Mouse (Mus musculus): ENCODE data around the gene S100z. TPM values are rescaled to one million over a fixed set of nuclear protein-coding genes. Genes with fewer than 3 reads are reported as not detected.

Gene S100z
- polyA plus RNA-seq, 1 experiment from 2014 or later = not detected

DNA sequence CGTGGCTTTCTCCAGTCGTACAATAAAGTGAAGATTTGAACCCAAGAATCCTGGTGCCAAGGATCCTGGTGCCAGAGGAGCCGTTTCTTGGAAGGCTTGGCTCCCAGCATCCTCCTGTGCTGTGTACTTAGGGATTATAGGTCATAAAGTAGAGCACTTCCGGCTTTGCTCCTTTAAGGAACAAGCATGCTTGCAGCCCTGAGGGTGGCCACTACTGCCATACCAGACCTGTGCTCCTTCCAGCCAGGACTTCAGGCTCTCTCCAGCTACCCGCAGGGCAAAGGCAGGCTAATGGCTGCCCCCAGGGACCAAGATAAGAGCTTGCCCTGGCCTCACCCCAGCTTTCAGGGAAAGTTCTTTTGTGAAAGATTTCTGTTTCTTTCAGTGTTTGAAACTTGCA lies 14.8 kb upstream of the S100z start:
- Histone ChIP-seq H3K4me3 (no peak overlapping the region), H3K27ac (replicated peaks) (no peak overlapping the region), H3K9ac (replicated peaks) (no peak overlapping the region), H3K36me3 (no peaks in the 10 kb centered on the region), H3K4me2 (replicated peaks) (no peak overlapping the region), H3K9me3 (no peaks in the 10 kb centered on the region), H3K27me3 (no peaks in the 10 kb centered on the region), H3K4me1 (no peaks in the 10 kb centered on the region)
- 73% methylated on average over 5 of the region's 5 CpGs for WGBS
- no peak for ATAC-seq (replicated peaks)

GRCm38 (mm10) chr13:95491327-95491726 lies 12.8 kb upstream of the S100z start:
- WGBS = 78% methylated on average over 11 of the region's 11 CpGs
- Histone ChIP-seq H3K4me1 (no peaks in the 10 kb centered on the region), H3K4me2 (replicated peaks) (no peak overlapping the region), H3K4me3 (no peak overlapping the region), H3K36me3 (no peaks in the 10 kb centered on the region), H3K9me3 (no peaks in the 10 kb centered on the region), H3K9ac (replicated peaks) (no peak overlapping the region), H3K27me3 (no peaks in the 10 kb centered on the region), H3K27ac (replicated peaks) (no peak overlapping the region)
- ATAC-seq (replicated peaks) = no peak

- no peak overlapping the region for H3K4me2 ChIP-seq (replicated peaks)
- H3K27me3 ChIP-seq = no peaks in the 10 kb centered on the region
- H3K4me1 ChIP-seq = no peaks in the 10 kb centered on the region
- no peak overlapping the region for H3K9ac ChIP-seq (replicated peaks)
- H3K27ac ChIP-seq (replicated peaks) = no peak overlapping the region
- no peaks in the 10 kb centered on the region for H3K36me3 ChIP-seq
- WGBS = 25% methylated on average over 5 of the region's 5 CpGs
- no peak for ATAC-seq (replicated peaks)
- no peak overlapping the region for H3K4me3 ChIP-seq
- no peaks in the 10 kb centered on the region for H3K9me3 ChIP-seq
Measured at GRCm38 (mm10) chr13:95484664-95485063, 6.1 kb upstream of the S100z start.

- H3K4me3 ChIP-seq = no peak overlapping the region
- no peak overlapping the region for H3K9ac ChIP-seq (replicated peaks)
- peak; percentile 55; the same call in 1 of the 2 replicates for ATAC-seq (replicated peaks)
- no peak overlapping the region for H3K27ac ChIP-seq (replicated peaks)
- no peaks in the 10 kb centered on the region for H3K27me3 ChIP-seq
- 14% methylated on average over 4 of the region's 4 CpGs for WGBS
- no peak overlapping the region for H3K4me2 ChIP-seq (replicated peaks)
- H3K4me1 ChIP-seq = no peaks in the 10 kb centered on the region
- no peaks in the 10 kb centered on the region for H3K36me3 ChIP-seq
- no peaks in the 10 kb centered on the region for H3K9me3 ChIP-seq
Measured at GRCm38 (mm10) chr13:95481428-95481827, 2.9 kb upstream of the S100z start.

DNA sequence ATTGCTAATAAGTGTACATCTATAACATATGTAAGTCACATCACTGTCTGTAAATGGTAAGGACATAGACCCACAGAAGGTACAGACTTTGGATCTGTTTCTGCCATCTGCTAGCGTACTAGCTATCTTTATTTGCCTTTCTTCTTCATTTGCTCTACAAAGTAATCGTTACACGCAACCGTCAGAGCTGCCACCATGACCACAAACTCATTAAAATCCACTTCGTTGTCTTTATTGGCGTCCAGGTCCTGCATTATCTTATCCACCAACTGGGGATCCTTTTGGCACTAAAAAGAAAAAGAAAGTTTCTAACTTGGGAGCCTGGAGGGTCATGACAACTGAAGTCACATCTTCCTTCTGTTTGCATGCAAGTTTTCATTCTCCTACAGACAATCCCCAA lies 1.3 kb downstream of the S100z start:
- H3K36me3 ChIP-seq = no peaks in the 10 kb centered on the region
- no peak overlapping the region for H3K4me3 ChIP-seq
- 65% methylated on average over 6 of the region's 6 CpGs for WGBS
- no peak overlapping the region for H3K27ac ChIP-seq (replicated peaks)
- H3K4me1 ChIP-seq = no peaks in the 10 kb centered on the region
- H3K9ac ChIP-seq (replicated peaks) = no peak overlapping the region
- no peak for ATAC-seq (replicated peaks)
- H3K27me3 ChIP-seq = no peaks in the 10 kb centered on the region
- no peaks in the 10 kb centered on the region for H3K9me3 ChIP-seq
- no peak overlapping the region for H3K4me2 ChIP-seq (replicated peaks)

DNA sequence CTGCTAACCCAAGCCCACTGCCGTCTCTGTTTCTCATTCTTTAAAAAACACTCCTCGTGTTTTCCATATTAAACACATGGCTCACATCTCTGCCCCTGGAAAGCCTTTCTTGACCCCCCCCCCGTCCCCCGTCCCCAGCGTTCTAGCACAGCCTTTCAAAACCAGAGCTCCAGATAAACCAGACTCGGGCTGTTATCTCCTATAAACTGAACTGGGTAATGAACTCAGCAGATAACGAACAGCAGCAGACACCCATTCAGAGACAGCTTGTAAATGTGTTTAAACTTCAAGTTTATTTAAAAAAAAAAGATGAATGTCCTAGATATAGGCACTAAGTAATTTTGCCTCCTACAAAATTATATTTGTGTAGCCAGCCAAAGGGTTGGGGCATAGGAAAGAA lies 3.4 kb downstream of the S100z start:
- H3K9ac ChIP-seq (replicated peaks) = no peak overlapping the region
- no peak overlapping the region for H3K27ac ChIP-seq (replicated peaks)
- no peak overlapping the region for H3K4me3 ChIP-seq
- WGBS = 68% methylated on average over 7 of the region's 7 CpGs
- no peaks in the 10 kb centered on the region for H3K9me3 ChIP-seq
- no peak overlapping the region for H3K4me2 ChIP-seq (replicated peaks)
- no peaks in the 10 kb centered on the region for H3K4me1 ChIP-seq
- no peaks in the 10 kb centered on the region for H3K27me3 ChIP-seq
- no peak for ATAC-seq (replicated peaks)
- H3K36me3 ChIP-seq = no peaks in the 10 kb centered on the region

DNA sequence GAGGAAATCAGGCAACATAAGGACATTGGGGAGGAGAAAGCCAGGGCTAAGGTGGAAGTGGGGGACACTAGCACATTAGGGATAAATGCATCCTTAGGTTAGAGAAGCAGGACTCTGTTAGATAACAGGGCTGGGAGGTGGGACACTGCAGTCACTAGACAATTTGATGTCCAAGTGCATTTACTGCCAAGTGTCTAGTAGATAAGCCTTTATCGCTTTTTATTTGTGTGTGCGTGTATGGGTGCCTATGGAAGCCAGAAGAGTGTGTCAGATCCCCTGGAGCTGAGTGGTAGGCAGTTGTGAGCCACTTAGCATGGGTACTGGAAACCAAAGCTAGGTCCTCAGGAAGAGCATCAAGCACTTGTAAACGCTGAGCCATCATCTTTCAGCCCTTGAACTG lies 4.2 kb downstream of the S100z start:
- Histone ChIP-seq H3K27ac (replicated peaks) (no peak overlapping the region), H3K4me2 (replicated peaks) (no peak overlapping the region), H3K9me3 (no peaks in the 10 kb centered on the region), H3K4me1 (no peaks in the 10 kb centered on the region), H3K36me3 (no peaks in the 10 kb centered on the region), H3K4me3 (no peak overlapping the region), H3K27me3 (no peaks in the 10 kb centered on the region), H3K9ac (replicated peaks) (no peak overlapping the region)
- whole genome bisulfite sequencing = 89% methylated on average over 3 of the region's 3 CpGs
- ATAC-seq (replicated peaks) = no peak

DNA sequence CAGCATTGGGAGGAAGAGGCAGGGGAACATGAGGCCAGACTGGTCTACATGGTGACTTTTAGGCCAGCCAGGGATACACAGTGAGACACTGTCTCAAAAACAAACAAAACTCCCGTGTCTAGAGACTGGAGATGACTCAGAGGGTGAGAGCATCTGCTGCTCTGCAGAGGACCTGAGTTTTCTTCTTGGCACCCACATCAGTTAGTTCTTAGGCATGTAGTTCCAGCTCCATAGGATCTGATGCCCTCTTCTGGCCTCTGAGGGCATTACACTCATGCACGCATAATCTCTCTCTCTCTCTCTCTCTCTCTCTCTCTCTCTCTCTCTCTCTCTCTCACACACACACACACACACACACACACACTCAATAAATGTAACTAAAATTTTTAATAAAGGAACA lies 7.6 kb downstream of the S100z start:
- WGBS = 76% methylated on average over 2 of the region's 2 CpGs

DNA sequence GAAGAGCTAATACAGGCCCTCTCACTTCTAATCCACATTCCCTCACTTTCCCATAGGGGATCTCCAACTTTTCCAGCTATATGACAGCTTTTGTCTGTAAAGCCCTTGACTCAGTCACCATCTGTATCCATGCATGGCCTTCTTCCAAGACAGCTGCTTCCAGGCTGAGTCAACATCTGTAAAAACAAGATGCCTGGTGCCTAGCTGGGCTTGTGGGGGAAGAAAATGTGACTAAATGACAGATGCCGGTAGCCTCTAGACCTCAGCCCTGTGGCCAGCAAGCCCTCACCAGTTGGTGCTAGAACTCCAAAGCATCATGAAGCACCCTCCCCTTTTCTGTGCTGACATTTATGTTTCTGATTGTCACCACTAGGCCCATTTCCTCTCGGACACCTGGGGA lies 27.0 kb downstream of the S100z start:
- no peak for ATAC-seq (replicated peaks)
- Histone ChIP-seq H3K9ac (replicated peaks) (no peak overlapping the region), H3K27ac (replicated peaks) (no peak overlapping the region), H3K4me1 (no peaks in the 10 kb centered on the region), H3K36me3 (no peaks in the 10 kb centered on the region), H3K9me3 (no peaks in the 10 kb centered on the region), H3K4me2 (replicated peaks) (no peak overlapping the region), H3K4me3 (no peak overlapping the region), H3K27me3 (no peaks in the 10 kb centered on the region)
- 96% methylated on average over 2 of the region's 2 CpGs for WGBS

More for the DNA sequence above, 7.6 kb downstream of the S100z start:
- Histone ChIP-seq H3K27ac (replicated peaks) (no peak overlapping the region), H3K4me2 (replicated peaks) (no peak overlapping the region), H3K4me1 (no peaks in the 10 kb centered on the region), H3K4me3 (no peak overlapping the region), H3K36me3 (no peaks in the 10 kb centered on the region), H3K9me3 (no peaks in the 10 kb centered on the region), H3K9ac (replicated peaks) (no peak overlapping the region), H3K27me3 (no peaks in the 10 kb centered on the region)
- ATAC-seq (replicated peaks) = no peak

DNA sequence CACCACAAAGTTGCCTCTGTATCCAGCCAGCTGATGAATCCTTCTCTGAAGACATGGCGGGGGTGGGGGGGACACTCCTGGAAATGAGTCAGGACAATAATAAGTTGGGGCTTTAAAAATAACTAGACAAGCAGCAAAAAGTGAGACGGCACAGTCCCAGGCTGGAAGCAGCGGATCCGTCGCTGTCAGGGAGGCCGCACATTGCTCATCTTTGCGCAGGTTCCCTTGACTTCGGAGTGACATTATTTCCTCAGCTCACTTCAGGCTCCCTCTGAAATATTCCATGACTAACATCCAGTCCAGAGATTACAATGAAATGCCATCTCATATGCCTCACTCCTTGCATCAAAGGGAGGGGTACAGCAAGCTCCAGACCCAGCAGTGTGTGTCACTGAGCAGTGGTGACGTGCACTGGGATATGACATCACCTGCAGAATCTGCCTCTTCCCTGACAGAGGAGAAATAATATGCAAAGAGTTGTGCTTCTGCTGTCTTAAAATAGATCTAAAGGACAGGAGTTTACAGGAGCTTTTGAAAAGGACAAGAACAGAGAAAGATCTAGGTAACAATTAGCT lies 27.8 kb downstream of the S100z start:
- Histone ChIP-seq H3K4me1 (no peaks in the 10 kb centered on the region), H3K9me3 (no peaks in the 10 kb centered on the region), H3K4me3 (no peak overlapping the region), H3K36me3 (no peaks in the 10 kb centered on the region), H3K9ac (replicated peaks) (no peak overlapping the region), H3K27me3 (no peaks in the 10 kb centered on the region), H3K27ac (replicated peaks) (no peak overlapping the region), H3K4me2 (replicated peaks) (no peak overlapping the region)
- ATAC-seq (replicated peaks) = no peak
- WGBS = 86% methylated on average over 9 of the region's 9 CpGs

DNA sequence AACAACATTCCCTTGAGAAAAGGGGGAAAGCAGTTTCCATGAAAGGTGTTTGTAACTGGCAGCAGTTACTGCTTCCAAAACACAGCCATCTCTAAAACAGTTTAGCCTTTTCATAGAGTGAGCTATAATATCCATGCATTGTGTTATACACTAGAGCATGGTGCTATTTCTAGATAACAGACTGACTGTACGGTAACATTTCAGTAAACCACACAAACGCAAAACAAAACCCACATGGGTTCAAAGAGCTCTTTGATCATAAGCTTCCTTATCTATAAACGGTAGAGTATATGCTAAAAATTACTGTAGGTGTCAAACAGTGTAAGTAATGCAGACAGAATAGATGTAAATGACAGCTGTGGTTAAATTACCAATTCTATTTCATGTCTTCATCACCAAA lies 28.8 kb downstream of the S100z start:
- H3K9ac ChIP-seq (replicated peaks) = no peak overlapping the region
- 91% methylated on average over 3 of the region's 3 CpGs for WGBS
- H3K4me3 ChIP-seq = no peak overlapping the region

GRCm38 (mm10) chr13:95444824-95445223 lies 33.7 kb downstream of the S100z start, which contains the start of gene Crhbp:
TSS of gene Crhbp (minus strand) at chr13:95444924.
- 57% methylated on average over 11 of the region's 11 CpGs for WGBS
- H3K4me2 ChIP-seq (replicated peaks) = peak within 1 kb of the TSS; percentile 96
- H3K36me3 ChIP-seq = no peaks in the 10 kb centered on the region
- peak within 1 kb of the TSS; percentile 46 for H3K9ac ChIP-seq (replicated peaks)
- H3K4me3 ChIP-seq = peak within 1 kb of the TSS; percentile 45
- no peak for ATAC-seq (replicated peaks)
- peaks cover 15% of the 10 kb centered on the region for H3K4me1 ChIP-seq
- H3K27ac ChIP-seq (replicated peaks) = no peak within 1 kb of the TSS
- peaks cover 21% of the 10 kb centered on the region; the same call in 1 of the 2 replicates for H3K27me3 ChIP-seq
- H3K9me3 ChIP-seq = no peaks in the 10 kb centered on the region

More for the DNA sequence above, 28.8 kb downstream of the S100z start:
- no peak for ATAC-seq (replicated peaks)
- Histone ChIP-seq H3K9me3 (no peaks in the 10 kb centered on the region), H3K27ac (replicated peaks) (no peak overlapping the region), H3K4me2 (replicated peaks) (no peak overlapping the region), H3K4me1 (no peaks in the 10 kb centered on the region), H3K36me3 (no peaks in the 10 kb centered on the region), H3K27me3 (0 out of 2 replicates have a peak, but pooled peaks cover 6% of the 10 kb centered on the region)

DNA sequence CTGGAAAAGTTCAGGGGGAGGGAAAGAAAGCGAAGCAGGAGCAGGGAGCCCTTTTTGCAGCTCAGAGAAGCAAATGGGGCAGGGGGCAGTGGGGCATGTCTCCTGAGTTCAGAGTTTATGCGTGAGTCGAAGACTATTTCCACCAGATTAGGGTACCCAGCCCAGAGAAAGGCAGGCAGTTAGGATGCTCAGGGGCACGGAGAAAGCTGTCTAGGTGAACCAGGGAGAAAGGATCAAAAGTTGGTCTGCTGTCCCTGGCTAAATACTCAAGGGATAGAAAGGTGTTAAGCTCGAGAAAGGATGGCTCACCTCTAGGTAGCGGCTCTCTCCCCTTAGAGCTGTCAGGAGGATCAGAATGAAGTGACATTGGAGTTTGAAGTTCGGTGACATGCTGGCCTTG lies 34.2 kb downstream of the S100z start:
- WGBS = 18% methylated on average over 7 of the region's 7 CpGs
- peak overlapping the region; percentile 96 for H3K4me2 ChIP-seq (replicated peaks)
- peak overlapping the region; percentile 45 for H3K4me3 ChIP-seq

More for the DNA sequence above, 34.2 kb downstream of the S100z start:
- Histone ChIP-seq H3K9ac (replicated peaks) (no peak overlapping the region), H3K27ac (replicated peaks) (no peak overlapping the region), H3K36me3 (no peaks in the 10 kb centered on the region), H3K9me3 (no peaks in the 10 kb centered on the region), H3K27me3 (peaks cover 21% of the 10 kb centered on the region; the same call in 1 of the 2 replicates), H3K4me1 (peaks cover 15% of the 10 kb centered on the region)
- ATAC-seq (replicated peaks) = no peak

Data from forebrain, embryonic 15.5 days (tissue).